Mouse (Mus musculus) layer of hippocampus, postnatal 10 days (tissue): ENCODE measurements around the gene Arsj. TPM values are rescaled to one million over a fixed set of nuclear protein-coding genes. Genes with fewer than 3 reads are reported as not detected.

Experiments
- DNase-seq, 2 experiments: peaks; one replicate each; pipeline ENCODE4 v3.0.0; 2021; ENCODE audit warnings: low spot score in 2 of 2
- long read RNA-seq: library from polyadenylated mRNA; stranded (forward); transcript quantifications from one replicate; pipeline ENCODE4 v2.0.0, GENCODE M21; 2023
- total RNA-seq, 2 experiments: library from RNA; stranded (reverse); gene quantifications; 2 replicates each; pipeline ENCODE4 v1.2.3; 2021

The Arsj gene
- total RNA-seq: 1 to 10 TPM in 1 of 2 experiments, under 1 TPM in 1; 0.98 to 1.1 TPM
- long read RNA-seq: 0 reads

- peak; percentile 46 to 56 for DNase-seq
These were observed at the start of gene Arsj for GRCm38 (mm10) chr3:126363568-126364505. Arsj (plus strand) TSS chr3:126363684.

GRCm38 (mm10) chr3:126324872-126325498 is 38.5 kb upstream of the Arsj start:
- DNase-seq: no peak

GRCm38 (mm10) chr3:126325891-126326627 is 37.4 kb upstream of the Arsj start:
- DNase-seq: peak; percentile 11 to 37

GRCm38 (mm10) chr3:126326628-126327325 is 36.7 kb upstream of the Arsj start:
- DNase-seq: no peak

GRCm38 (mm10) chr3:126335329-126335728 is 28.2 kb upstream of the Arsj start:
- DNase-seq: no peak

- no peak for DNase-seq
These were observed 18.7 kb upstream of the Arsj start for GRCm38 (mm10) chr3:126344745-126345144.

GRCm38 (mm10) chr3:126359760-126360159 is 3.7 kb upstream of the Arsj start:
- no peak for DNase-seq

GRCm38 (mm10) chr3:126362392-126362791 is 1.1 kb upstream of the Arsj start:
- DNase-seq: no peak

- DNase-seq: no peak
These were observed 456 bp upstream of the Arsj start for GRCm38 (mm10) chr3:126362931-126363525.

GRCm38 (mm10) chr3:126364555-126364954 is 1.1 kb downstream of the Arsj start:
- DNase-seq: no peak

GRCm38 (mm10) chr3:126370571-126370970 is 7.1 kb downstream of the Arsj start:
- no peak for DNase-seq

- DNase-seq: no peak
These were observed 9.5 kb downstream of the Arsj start for GRCm38 (mm10) chr3:126372815-126373545.

GRCm38 (mm10) chr3:126373721-126374120 is 10.2 kb downstream of the Arsj start:
- no peak for DNase-seq

GRCm38 (mm10) chr3:126379252-126379651 is 15.8 kb downstream of the Arsj start:
- no peak for DNase-seq

- DNase-seq: no peak
These were observed 16.2 kb downstream of the Arsj start for GRCm38 (mm10) chr3:126379702-126380101.

- no peak for DNase-seq
These were observed 19.8 kb downstream of the Arsj start for GRCm38 (mm10) chr3:126383276-126383675.

GRCm38 (mm10) chr3:126384657-126385438 is 21.4 kb downstream of the Arsj start:
- no peak for DNase-seq

- no peak for DNase-seq
These were observed 34.0 kb downstream of the Arsj start for GRCm38 (mm10) chr3:126397451-126397850.

- DNase-seq: no peak
These were observed 34.6 kb downstream of the Arsj start for GRCm38 (mm10) chr3:126397985-126398630.
